Mouse (Mus musculus) layer of hippocampus, adult 2 months (tissue): ENCODE data around the gene Acvr1b. TPM values are rescaled to one million over a fixed set of nuclear protein-coding genes. Genes with fewer than 3 reads are reported as not detected.

ENCODE experiments used
- DNase-seq, 2 experiments: peaks; one replicate each; pipeline ENCODE4 v3.0.0; 2022; ENCODE audit warnings: low spot score in 2 of 2
- H3K27ac ChIP-seq: fragments of 200-600 bp; 2 replicates; pipeline ENCODE4 v1.8.1; 2022
- H3K4me3 ChIP-seq: fragments of 200-600 bp; 2 replicates; pipeline ENCODE4 v1.8.1; 2022; ENCODE audit warnings: mild to moderate bottlenecking
- CTCF ChIP-seq: fragments of 200-600 bp; conservative IDR thresholded peaks from 2 replicates; pipeline ENCODE4 v1.8.1; 2022; ENCODE audit warnings: antibody characterized with exemption, mild to moderate bottlenecking, moderate library complexity
- long read RNA-seq, 2 experiments: library from polyadenylated mRNA; stranded (forward); transcript quantifications; one replicate each; pipeline ENCODE4 v2.0.0; 2021; ENCODE audit warnings: borderline mapping rate in 2 of 2
- total RNA-seq, 2 experiments: library from RNA; stranded (reverse); gene quantifications; 2 replicates each; pipeline ENCODE4 v1.2.3; 2021

Acvr1b gene
- 10 to 100 TPM; 85.1 to 87.8 TPM for total RNA-seq
- long read RNA-seq, experiment 1, full-length matches to known transcripts: 1 of 8 reads
- long read RNA-seq, experiment 1, partial matches to known transcripts: 0 of 8 reads
- long read RNA-seq, experiment 1, other reads (novel, unspliced or antisense): 7 of 8 reads
- long read RNA-seq, experiment 2, full-length matches to known transcripts: 1 of 6 reads
- long read RNA-seq, experiment 2, partial matches to known transcripts: 0 of 6 reads
- long read RNA-seq, experiment 2, other reads (novel, unspliced or antisense): 5 of 6 reads

GRCm38 (mm10) chr15:101173421-101174211, at the start of gene Acvr1b:
Gene Acvr1b (plus strand): TSS chr15:101174067.
- peak; percentile 85 to 87 for DNase-seq
- Histone ChIP-seq H3K27ac (peak within 1 kb of the TSS; percentile 97), H3K4me3 (peak within 1 kb of the TSS; percentile 89)
- no peak for TF ChIP-seq CTCF

- H3K4me3 ChIP-seq: no peak overlapping the region
- no peak for DNase-seq
- TF ChIP-seq CTCF: no peak
- H3K27ac ChIP-seq: no peak overlapping the region
Measured at GRCm38 (mm10) chr15:101125561-101125960, 48.3 kb upstream of the Acvr1b start.

- no peak overlapping the region for H3K4me3 ChIP-seq
- H3K27ac ChIP-seq: no peak overlapping the region
- DNase-seq: no peak
- TF ChIP-seq CTCF: no peak
Measured at GRCm38 (mm10) chr15:101126876-101127544, 46.9 kb upstream of the Acvr1b start.

- DNase-seq: no peak
- H3K4me3 ChIP-seq: peak within 1 kb of the TSS; percentile 29
- peak within 1 kb of the TSS; percentile 78 for H3K27ac ChIP-seq
- TF ChIP-seq CTCF: no peak
Measured at GRCm38 (mm10) chr15:101128181-101129089, 45.4 kb upstream of the Acvr1b start, which contains the start of gene Acvrl1. Gene Acvrl1 (plus strand): TSS chr15:101128522.

- peak overlapping the region; percentile 29 for H3K4me3 ChIP-seq
- peak overlapping the region; percentile 78; the same call in 1 of the 2 replicates for H3K27ac ChIP-seq
- DNase-seq: no peak
- no peak for TF ChIP-seq CTCF
Measured at GRCm38 (mm10) chr15:101129412-101129811, 44.5 kb upstream of the Acvr1b start.

- no peak for TF ChIP-seq CTCF
- H3K27ac ChIP-seq: 0 out of 2 replicates have a peak overlapping the region, but pooled peaks have one; percentile 7
- DNase-seq: no peak
- H3K4me3 ChIP-seq: peak overlapping the region; percentile 15; the same call in 1 of the 2 replicates
Measured at GRCm38 (mm10) chr15:101131498-101131897, 42.4 kb upstream of the Acvr1b start.

- no peak for DNase-seq
- no peak for TF ChIP-seq CTCF
- Histone ChIP-seq H3K4me3 (peak overlapping the region; percentile 15; the same call in 1 of the 2 replicates), H3K27ac (0 out of 2 replicates have a peak overlapping the region, but pooled peaks have one; percentile 7)
Measured at GRCm38 (mm10) chr15:101132041-101132440, 41.8 kb upstream of the Acvr1b start.

GRCm38 (mm10) chr15:101132761-101133160, 41.1 kb upstream of the Acvr1b start:
- DNase-seq: no peak
- peak overlapping the region; percentile 67; the same call in 1 of the 2 replicates for H3K27ac ChIP-seq
- H3K4me3 ChIP-seq: no peak overlapping the region
- TF ChIP-seq CTCF: no peak

- Histone ChIP-seq H3K4me3 (peak overlapping the region; percentile 18; the same call in 1 of the 2 replicates), H3K27ac (peak overlapping the region; percentile 67)
- no peak for TF ChIP-seq CTCF
- DNase-seq: no peak
Measured at GRCm38 (mm10) chr15:101133993-101134704, 39.7 kb upstream of the Acvr1b start.

GRCm38 (mm10) chr15:101135405-101135804, 38.5 kb upstream of the Acvr1b start:
- 0 out of 2 replicates have a peak overlapping the region, but pooled peaks have one; percentile 14 for H3K27ac ChIP-seq
- TF ChIP-seq CTCF: no peak
- H3K4me3 ChIP-seq: peak overlapping the region; percentile 17; the same call in 1 of the 2 replicates
- no peak for DNase-seq

GRCm38 (mm10) chr15:101137455-101137854, 36.4 kb upstream of the Acvr1b start:
- Histone ChIP-seq H3K27ac (no peak overlapping the region), H3K4me3 (no peak overlapping the region)
- TF ChIP-seq CTCF: no peak
- no peak for DNase-seq
